Mouse (Mus musculus) heart, embryonic 11.5 days (tissue): Measurements from ENCODE around the gene Mov10l1. TPM values are rescaled to one million over a fixed set of nuclear protein-coding genes. Genes with fewer than 3 reads are reported as not detected.
A peak's percentile ranks its signal among the peaks of the same experiment; 100 is the strongest.

Experiments used
- ATAC-seq: fragments of 200-750 bp; cut with Nextera tagmentation; replicated peaks from 2 replicates; pipeline ENCODE4 v1.8.0; 2017; ENCODE audit warnings: moderate library complexity; ENCODE audit not compliant: insufficient number of reproducible peaks, low FRiP score, low TSS enrichment
- H3K27ac ChIP-seq: fragments of 300-500 bp; sonication (generic); 2 replicates; pipeline ENCODE4 v1.5.1; 2014; ENCODE audit warnings: mild to moderate bottlenecking, low read depth, low read length
- H3K27me3 ChIP-seq: fragments of 300-500 bp; sonication (generic); 2 replicates; pipeline ENCODE4 v1.6.1; 2014; ENCODE audit warnings: mild to moderate bottlenecking, low read length, mixed read lengths; ENCODE audit not compliant: control insufficient read depth, insufficient read depth
- H3K36me3 ChIP-seq: fragments of 300-500 bp; sonication (generic); 2 replicates; pipeline ENCODE4 v1.6.1; 2014; ENCODE audit warnings: mild to moderate bottlenecking, low read length, moderate library complexity, mixed read lengths; ENCODE audit not compliant: control insufficient read depth, insufficient read depth
- H3K4me1 ChIP-seq: fragments of 300-500 bp; sonication (generic); 2 replicates; pipeline ENCODE4 v1.6.1; 2014; ENCODE audit warnings: low read length; ENCODE audit not compliant: control insufficient read depth, insufficient read depth
- H3K4me2 ChIP-seq: fragments of 300-500 bp; sonication (generic); 2 replicates; pipeline ENCODE4 v1.6.1; 2014; ENCODE audit warnings: mild to moderate bottlenecking, moderate library complexity
- H3K4me3 ChIP-seq: fragments of 300-500 bp; sonication (generic); 2 replicates; pipeline ENCODE4 v1.5.1; 2014; ENCODE audit warnings: low read depth, low read length
- H3K9ac ChIP-seq: fragments of 300-500 bp; sonication (generic); 2 replicates; pipeline ENCODE4 v1.6.1; 2014; ENCODE audit warnings: mild to moderate bottlenecking, low read depth, low read length, moderate library complexity
- H3K9me3 ChIP-seq: fragments of 300-500 bp; sonication (generic); replicated peaks from 2 replicates; pipeline ENCODE4 v1.6.1; 2016; ENCODE audit warnings: low read length; ENCODE audit not compliant: control insufficient read depth
- WGBS: fragments of 180-500 bp; shearing (Covaris S2); extraction: QIAGEN DNeasy Blood & Tissue Kit; methylation state at CpG from one replicate; pipeline ENCODE4 v1.1.7; 2014; ENCODE audit not compliant: insufficient replicate concordance; 5-methylcytosine and 5-hydroxymethylcytosine counted together
- polyA plus RNA-seq: library from polyadenylated mRNA; unstranded; fragments of >200 nt; fragmentation: Nextera tagmentation; extraction: Ambion mirVana; gene quantifications from 2 replicates; pipeline ENCODE4 v1.2.1, GENCODE M21; 2014

Mov10l1 gene
- polyA plus RNA-seq, 1 experiment from 2014 or later: 57.6 TPM

DNA sequence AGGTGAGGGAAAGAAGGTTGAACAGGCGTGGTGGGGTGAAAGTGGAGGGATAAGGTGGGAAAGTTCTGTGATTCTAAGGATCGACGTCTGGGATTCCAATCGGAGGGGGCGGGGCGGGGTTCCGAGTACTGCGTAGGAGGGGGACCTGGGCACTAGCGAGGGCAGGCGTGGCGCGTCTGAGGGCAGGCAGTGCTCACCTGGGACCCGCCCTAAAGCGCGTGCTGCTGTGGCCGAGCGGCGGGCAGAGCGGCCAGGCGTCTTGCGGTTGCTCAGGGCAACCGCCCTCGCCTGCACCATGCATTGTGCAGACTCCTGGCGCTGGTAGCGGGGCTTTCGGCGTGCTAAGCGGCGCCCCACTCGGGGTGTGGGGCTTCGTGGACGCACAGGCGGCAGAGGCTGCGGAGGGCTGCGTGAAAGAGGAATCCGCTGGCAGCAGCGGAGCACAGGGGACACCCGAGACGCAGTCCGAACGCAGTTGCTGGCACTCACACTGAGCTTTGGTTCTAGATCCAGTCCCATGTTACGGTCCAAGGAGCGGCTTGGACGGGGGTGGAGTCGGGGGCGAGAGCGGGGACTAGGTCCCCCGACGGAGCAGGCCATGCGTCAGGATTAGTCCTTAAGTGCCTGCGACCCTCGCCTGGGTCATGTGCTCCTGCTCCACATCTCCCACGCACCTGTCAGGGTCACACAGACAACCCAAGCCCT lies 28.2 kb upstream of the Mov10l1 start, which contains the start of gene Ttll8:
Ttll8 (minus strand) TSS at position 51 of the 705 bp plus-strand sequence.
- no peaks in the 10 kb centered on the region for H3K9me3 ChIP-seq
- WGBS: 2% methylated on average over 53 of the region's 53 CpGs
- no peaks in the 10 kb centered on the region for H3K4me1 ChIP-seq
- no peaks in the 10 kb centered on the region for H3K36me3 ChIP-seq
- peak within 1 kb of the TSS; percentile 43 for H3K4me3 ChIP-seq
- no peak within 1 kb of the TSS for H3K9ac ChIP-seq
- H3K27me3 ChIP-seq: peaks cover 30% of the 10 kb centered on the region
- H3K4me2 ChIP-seq: peak within 1 kb of the TSS; percentile 86
- ATAC-seq: peak; percentile 61; the same call in 1 of the 2 replicates
- no peak within 1 kb of the TSS for H3K27ac ChIP-seq

- H3K9me3 ChIP-seq: no peaks in the 10 kb centered on the region
- no peak overlapping the region for H3K4me3 ChIP-seq
- no peaks in the 10 kb centered on the region for H3K36me3 ChIP-seq
- H3K4me1 ChIP-seq: no peaks in the 10 kb centered on the region
- H3K9ac ChIP-seq: no peak overlapping the region
- peaks cover 30% of the 10 kb centered on the region for H3K27me3 ChIP-seq
- H3K4me2 ChIP-seq: no peak overlapping the region
- no peak for ATAC-seq
- no peak overlapping the region for H3K27ac ChIP-seq
- 80% methylated on average over 6 of the region's 6 CpGs for WGBS
Observed at GRCm38 (mm10) chr15:88955342-88955741, 27.4 kb upstream of the Mov10l1 start.

- no peaks in the 10 kb centered on the region for H3K36me3 ChIP-seq
- no peak for ATAC-seq
- H3K4me2 ChIP-seq: no peak overlapping the region
- H3K9ac ChIP-seq: no peak overlapping the region
- no peaks in the 10 kb centered on the region for H3K4me1 ChIP-seq
- H3K27me3 ChIP-seq: peaks cover 30% of the 10 kb centered on the region
- H3K27ac ChIP-seq: no peak overlapping the region
- WGBS: 73% methylated on average over 4 of the region's 4 CpGs
- H3K4me3 ChIP-seq: no peak overlapping the region
- no peaks in the 10 kb centered on the region for H3K9me3 ChIP-seq
Observed at GRCm38 (mm10) chr15:88957522-88957921, 25.2 kb upstream of the Mov10l1 start.

- no peak overlapping the region for H3K4me2 ChIP-seq
- no peaks in the 10 kb centered on the region for H3K27me3 ChIP-seq
- WGBS: 77% methylated on average over 2 of the region's 2 CpGs
- no peaks in the 10 kb centered on the region for H3K9me3 ChIP-seq
- no peaks in the 10 kb centered on the region for H3K4me1 ChIP-seq
- ATAC-seq: no peak
- H3K9ac ChIP-seq: no peak overlapping the region
- no peak overlapping the region for H3K27ac ChIP-seq
- H3K4me3 ChIP-seq: no peak overlapping the region
- H3K36me3 ChIP-seq: no peaks in the 10 kb centered on the region
Observed at GRCm38 (mm10) chr15:88964070-88964578, 18.6 kb upstream of the Mov10l1 start.

GRCm38 (mm10) chr15:88972300-88972699 lies 10.4 kb upstream of the Mov10l1 start:
- Histone ChIP-seq H3K27ac (no peak overlapping the region), H3K4me1 (no peaks in the 10 kb centered on the region), H3K9me3 (no peaks in the 10 kb centered on the region), H3K4me3 (no peak overlapping the region), H3K9ac (no peak overlapping the region), H3K36me3 (no peaks in the 10 kb centered on the region), H3K27me3 (no peaks in the 10 kb centered on the region), H3K4me2 (no peak overlapping the region)
- no peak for ATAC-seq
- 83% methylated on average over 4 of the region's 4 CpGs for WGBS

GRCm38 (mm10) chr15:88978281-88979137 lies 4.2 kb upstream of the Mov10l1 start, which contains the start of gene Mlc1:
TSS of gene Mlc1 (minus strand) at chr15:88979007.
- Histone ChIP-seq H3K4me2 (no peak within 1 kb of the TSS), H3K9ac (no peak within 1 kb of the TSS), H3K4me3 (no peak within 1 kb of the TSS), H3K36me3 (no peaks in the 10 kb centered on the region), H3K9me3 (no peaks in the 10 kb centered on the region), H3K4me1 (no peaks in the 10 kb centered on the region), H3K27me3 (no peaks in the 10 kb centered on the region), H3K27ac (no peak within 1 kb of the TSS)
- ATAC-seq: no peak
- WGBS: 72% methylated on average over 10 of the region's 10 CpGs

DNA sequence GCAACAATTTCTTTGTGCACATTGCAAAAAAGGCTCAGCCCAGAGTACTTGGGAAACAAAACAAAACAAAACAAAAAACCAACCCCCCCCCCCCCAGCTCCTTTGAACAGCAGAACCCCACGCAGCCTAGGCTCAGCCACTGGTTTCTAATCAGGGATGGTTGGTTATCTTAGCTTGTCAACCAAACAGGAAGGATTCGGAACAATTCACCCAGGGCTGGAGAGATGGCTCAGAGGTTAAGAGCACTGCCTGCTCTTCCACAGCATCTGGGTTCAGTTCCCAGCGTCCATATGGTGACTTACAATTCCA lies 3.6 kb upstream of the Mov10l1 start:
- Histone ChIP-seq H3K36me3 (no peaks in the 10 kb centered on the region), H3K9me3 (no peaks in the 10 kb centered on the region), H3K27ac (no peak overlapping the region), H3K4me3 (no peak overlapping the region), H3K9ac (no peak overlapping the region), H3K4me1 (no peaks in the 10 kb centered on the region), H3K27me3 (no peaks in the 10 kb centered on the region), H3K4me2 (no peak overlapping the region)
- 31% methylated on average over 3 of the region's 3 CpGs for WGBS
- no peak for ATAC-seq

GRCm38 (mm10) chr15:88989236-88989635 lies 6.5 kb downstream of the Mov10l1 start:
- H3K4me1 ChIP-seq: no peaks in the 10 kb centered on the region
- no peak overlapping the region for H3K4me2 ChIP-seq
- 59% methylated on average over 2 of the region's 2 CpGs for WGBS
- no peak overlapping the region for H3K27ac ChIP-seq
- H3K9me3 ChIP-seq: no peaks in the 10 kb centered on the region
- no peaks in the 10 kb centered on the region for H3K27me3 ChIP-seq
- H3K9ac ChIP-seq: no peak overlapping the region
- H3K4me3 ChIP-seq: no peak overlapping the region
- no peaks in the 10 kb centered on the region for H3K36me3 ChIP-seq
- ATAC-seq: no peak
